Mouse (Mus musculus) E14TG2a.4 (cell line): Measurements from ENCODE around the gene Prf1.

Experiments
- H3K27me3 ChIP-seq: 2 replicates; pipeline ENCODE4 v1.6.1; 2014; ENCODE audit warnings: low read length, control low read depth; ENCODE audit not compliant: insufficient read depth
- H3K36me3 ChIP-seq: 2 replicates; pipeline ENCODE4 v1.6.1; 2014; ENCODE audit warnings: low read length, control low read depth; ENCODE audit not compliant: insufficient read depth
- H3K4me1 ChIP-seq: replicated peaks from 2 replicates; pipeline ENCODE4 v1.6.1; 2014; ENCODE audit warnings: low read depth, low read length, control low read depth
- H3K4me3 ChIP-seq: replicated peaks from 2 replicates; pipeline ENCODE4 v1.5.1; 2014; ENCODE audit warnings: mild to moderate bottlenecking, low read length
- H3K9me3 ChIP-seq: 2 replicates; pipeline ENCODE4 v1.6.1; 2014; ENCODE audit warnings: low read length, control low read depth
- CTCF ChIP-seq: conservative IDR thresholded peaks from 2 replicates; pipeline ENCODE4 v1.5.1; 2014; ENCODE audit warnings: low read length
- NANOG ChIP-seq: IDR thresholded peaks from 2 replicates; pipeline ENCODE4 v1.6.1; 2014; ENCODE audit warnings: borderline replicate concordance, low read length, mixed read lengths
- POU5F1 ChIP-seq: IDR thresholded peaks from 2 replicates; pipeline ENCODE4 v1.6.1; 2014; ENCODE audit warnings: low read length, borderline replicate concordance

Prf1 gene

GRCm38 (mm10) chr10:61346374-61346773, 48.7 kb downstream of the Prf1 start:
- Histone ChIP-seq H3K4me1 (peaks cover 98% of the 10 kb centered on the region), H3K36me3 (peaks cover 100% of the 10 kb centered on the region), H3K4me3 (no peak overlapping the region), H3K27me3 (no peaks in the 10 kb centered on the region), H3K9me3 (no peaks in the 10 kb centered on the region)
- TF ChIP-seq CTCF (no peak), NANOG (no peak), POU5F1 (no peak)

DNA sequence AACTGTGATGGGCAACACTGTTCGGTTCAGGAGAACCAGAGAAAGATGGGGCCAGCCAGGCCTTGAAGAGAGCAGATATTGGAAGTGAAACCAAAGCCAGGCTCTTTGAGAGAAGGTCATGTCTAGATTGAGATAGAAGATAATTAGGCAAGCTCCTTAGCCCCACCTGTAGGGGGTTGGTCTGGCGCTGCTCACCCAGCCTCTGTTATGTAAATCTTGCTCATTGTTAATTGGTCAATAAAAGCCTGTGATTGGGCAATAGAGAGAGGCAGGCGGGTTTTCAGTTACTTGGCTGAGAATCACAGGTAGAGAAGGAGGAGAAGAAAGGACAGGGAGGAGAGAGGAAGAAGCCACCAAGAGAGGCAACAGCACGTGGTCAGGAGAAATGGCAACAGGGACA, 53.6 kb downstream of the Prf1 start:
- H3K4me3 ChIP-seq: 0 out of 2 replicates have a peak overlapping the region, but pooled peaks have one; percentile 50
- peaks cover 98% of the 10 kb centered on the region for H3K36me3 ChIP-seq
- no peak; the same call in 1 of the 2 replicates for TF ChIP-seq NANOG
- H3K4me1 ChIP-seq: peaks cover 92% of the 10 kb centered on the region
- H3K27me3 ChIP-seq: no peaks in the 10 kb centered on the region
- H3K9me3 ChIP-seq: 0 out of 2 replicates have a peak, but pooled peaks cover 7% of the 10 kb centered on the region
